Mouse (Mus musculus) kidney, adult 9 months (tissue): Measurements from ENCODE around the gene Gdf11.

ENCODE experiments used
- DNase-seq: peaks from one replicate; pipeline ENCODE4 v3.0.0; 2022

The Gdf11 gene

DNA sequence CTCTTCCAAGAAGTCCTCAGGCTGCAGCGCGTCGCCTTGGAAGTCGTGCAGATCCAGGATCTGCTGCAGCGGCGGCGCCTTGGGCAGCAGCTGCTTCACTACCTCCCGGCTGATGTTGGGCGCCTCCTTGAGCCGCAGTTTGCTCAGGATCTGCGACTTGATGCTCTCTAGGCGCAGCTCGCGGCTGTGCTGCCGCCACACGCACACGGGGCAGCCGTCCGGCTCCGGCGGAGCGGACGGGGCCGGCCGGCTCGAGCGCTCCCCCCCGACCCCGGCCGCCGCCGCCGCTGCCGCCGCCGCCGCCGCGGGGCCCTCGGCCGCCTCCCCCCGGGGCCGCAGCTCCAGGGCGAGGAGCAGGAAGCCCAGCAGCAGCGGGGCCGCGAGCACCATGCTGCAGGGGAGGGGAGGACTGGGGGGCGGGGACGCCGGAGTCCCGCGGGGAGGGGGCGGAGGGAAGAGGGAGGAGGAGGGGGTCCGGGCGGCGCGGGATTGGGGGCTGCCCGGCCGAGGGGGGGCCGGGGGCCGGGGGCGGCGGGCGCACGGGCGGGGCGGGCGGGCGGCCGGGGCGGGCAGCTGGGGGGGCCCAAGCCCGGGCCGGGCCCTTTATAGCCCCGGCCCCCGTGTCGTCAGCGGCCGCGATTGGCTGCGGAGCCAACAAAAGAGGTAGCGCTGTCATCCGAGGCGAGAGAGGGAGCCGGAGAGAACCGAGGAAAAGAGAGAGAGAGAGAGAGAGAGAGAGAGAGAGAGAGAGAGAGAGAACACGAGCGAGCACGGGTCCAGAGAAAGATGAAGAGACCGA lies at the start of gene Gdf11:
TSS of gene Gdf11 (minus strand) at position 423 of the 799 bp plus-strand sequence.
- no peak for DNase-seq

DNA sequence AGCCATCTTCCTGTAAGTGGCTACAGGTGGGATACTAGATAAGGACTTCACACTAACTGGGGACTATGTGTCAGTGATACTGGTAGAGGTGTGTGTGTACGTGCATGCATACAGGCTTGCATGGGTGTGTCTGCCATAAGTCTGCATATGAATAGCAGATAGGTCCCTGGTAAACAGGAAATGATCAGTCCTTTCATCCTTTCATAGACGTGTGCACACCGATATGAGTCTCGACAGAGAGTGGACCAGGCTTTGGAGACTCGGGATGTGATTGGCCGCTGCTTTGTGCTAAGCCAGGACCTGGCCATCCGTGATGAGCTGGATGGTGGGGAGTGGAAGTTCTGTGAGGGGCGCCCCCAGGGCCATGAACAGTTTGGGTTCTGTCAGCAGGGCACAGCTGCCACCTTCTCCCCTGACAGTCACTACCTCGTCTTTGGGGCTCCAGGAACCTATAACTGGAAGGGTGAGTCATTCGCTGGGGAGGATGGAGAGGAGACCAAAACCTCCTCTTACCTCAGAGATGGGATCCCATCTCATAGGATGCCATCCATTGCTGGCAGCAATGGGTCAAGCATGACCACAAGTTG lies 49.0 kb upstream of the Gdf11 start:
- DNase-seq, result no peak

DNA sequence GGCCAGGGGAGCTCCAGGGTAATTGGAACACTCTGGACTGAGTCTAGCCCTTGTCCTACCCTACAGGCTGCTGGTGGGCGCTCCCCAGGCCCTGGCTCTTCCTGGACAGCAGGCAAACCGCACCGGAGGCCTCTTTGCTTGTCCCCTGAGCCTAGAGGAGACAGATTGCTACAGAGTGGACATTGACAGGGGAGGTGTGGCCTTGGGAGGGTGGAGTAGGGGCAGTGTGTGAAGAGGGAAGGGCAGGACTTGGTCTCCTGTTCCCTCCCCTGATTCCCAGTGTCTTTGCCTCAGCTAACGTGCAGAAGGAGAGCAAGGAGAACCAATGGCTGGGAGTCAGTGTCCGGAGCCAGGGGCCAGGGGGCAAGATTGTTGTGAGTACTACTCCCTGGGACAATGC lies 47.5 kb upstream of the Gdf11 start:
- peak; percentile 69 for DNase-seq

DNA sequence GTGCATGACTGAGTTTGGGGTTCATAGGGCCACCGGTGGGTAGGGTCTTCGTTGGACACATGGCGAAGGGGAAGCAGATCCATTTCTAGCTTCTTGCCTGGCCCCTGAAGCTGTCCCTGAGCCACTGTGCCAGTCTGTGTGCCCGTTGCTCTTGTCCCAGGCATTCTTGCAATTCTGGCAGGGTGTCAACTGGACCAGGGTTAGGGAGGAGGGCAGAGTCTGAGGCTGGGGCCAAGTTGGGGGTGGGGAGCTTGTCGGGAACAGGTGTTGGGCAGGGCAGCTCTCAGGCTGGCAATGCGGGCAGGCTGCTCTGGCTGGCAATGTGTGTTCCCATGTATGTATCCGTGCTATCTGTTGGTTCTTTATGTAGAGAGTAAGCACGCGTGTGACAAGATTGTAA lies 46.9 kb upstream of the Gdf11 start:
- peak; percentile 95 for DNase-seq

DNA sequence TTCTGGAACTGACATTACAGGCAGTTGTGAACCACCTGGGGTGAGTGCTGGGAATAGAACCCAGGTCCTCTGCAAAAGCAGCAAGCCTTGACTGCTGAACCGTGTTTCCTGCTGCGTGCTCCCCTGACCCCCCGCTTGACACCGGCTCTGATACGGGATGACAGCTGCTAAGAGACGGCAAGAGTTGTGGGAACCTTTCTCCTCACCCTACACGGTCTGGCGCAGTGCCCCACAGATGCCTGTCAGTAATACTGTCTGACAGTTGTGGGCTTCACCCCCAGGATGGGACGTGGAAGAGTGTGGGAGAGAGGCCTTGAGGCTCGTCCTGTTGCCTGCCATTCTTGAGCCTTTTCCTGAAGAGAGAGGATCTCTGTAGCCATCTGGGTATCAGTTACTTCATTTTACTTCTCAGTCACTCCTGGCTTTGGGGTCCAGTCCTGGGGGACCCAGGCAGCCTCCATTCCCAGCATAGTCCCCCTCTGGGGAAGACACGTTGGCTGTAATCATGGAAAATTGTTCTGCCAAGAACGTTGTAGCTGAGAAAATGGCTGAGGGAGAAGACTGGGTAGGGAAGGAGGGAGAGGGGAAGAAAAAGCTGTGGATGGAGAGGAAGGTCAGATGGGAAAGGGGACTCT lies 46.4 kb upstream of the Gdf11 start:
- no peak for DNase-seq

DNA sequence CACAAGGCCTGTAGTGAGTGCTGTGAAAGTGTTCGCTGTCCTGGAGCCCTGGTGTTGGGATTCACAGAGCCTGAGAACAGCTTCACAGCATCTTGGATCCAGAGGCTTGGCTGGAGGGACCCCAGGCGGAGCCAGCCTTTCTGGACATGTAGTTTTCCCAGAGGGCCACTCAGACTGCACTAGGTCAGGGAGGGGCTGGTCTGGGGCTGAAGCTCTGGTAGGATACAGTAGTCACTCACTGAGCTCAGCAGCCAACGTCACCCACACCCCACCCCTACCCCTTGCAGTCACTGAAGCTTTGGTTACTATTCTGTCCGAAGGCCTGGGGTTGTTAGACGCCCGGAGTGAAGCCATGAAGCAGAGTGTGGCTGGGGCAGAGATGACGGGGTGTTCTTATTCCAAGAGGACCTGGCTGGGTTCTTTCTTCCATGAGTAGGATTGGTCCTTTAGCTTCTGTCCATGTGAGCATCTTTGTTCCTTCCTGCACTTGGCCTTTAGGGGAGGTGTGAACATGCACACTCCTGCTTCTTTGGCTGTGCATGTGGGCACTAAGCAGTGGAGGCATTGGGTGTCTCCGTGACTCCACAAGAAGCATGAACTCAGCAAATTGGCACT lies 44.4 kb upstream of the Gdf11 start:
- DNase-seq, result no peak

DNA sequence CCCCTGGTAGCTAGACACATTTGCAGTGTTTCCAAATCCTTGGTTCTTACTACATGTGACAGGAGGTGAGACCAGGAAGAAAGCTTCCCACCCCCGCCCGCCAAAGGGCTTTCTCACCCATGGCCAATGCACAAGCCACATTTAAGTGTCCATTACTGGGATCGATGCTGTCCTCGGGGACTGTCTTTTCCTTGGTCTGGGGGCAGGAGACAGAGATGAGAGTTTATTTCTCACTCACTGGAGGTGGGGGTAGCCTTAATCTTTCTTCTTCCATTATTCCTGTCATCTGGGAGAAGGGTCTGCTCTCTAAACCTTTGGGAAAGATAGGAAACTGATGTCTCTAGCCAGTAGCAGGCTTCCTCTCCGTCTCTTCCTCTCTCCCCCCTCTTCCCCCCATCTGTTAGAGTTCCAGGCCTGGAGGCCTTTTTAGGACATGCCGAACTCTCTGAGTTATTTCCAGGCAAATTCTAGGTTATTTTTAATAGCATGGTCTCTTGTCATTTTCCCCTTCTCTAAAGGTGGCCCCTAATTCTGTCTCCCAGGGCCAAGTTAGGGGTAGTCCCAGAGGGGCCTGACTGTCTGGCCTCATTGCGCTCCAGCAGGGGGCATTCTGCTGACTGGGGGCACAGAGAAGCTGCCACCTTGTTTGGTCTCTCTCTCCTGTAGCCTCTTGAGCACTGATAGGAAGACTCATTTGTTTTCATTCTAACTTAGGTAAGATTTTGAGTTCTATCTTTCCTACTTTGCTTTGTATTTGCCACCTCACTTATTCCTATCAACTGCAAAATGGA lies 43.7 kb upstream of the Gdf11 start:
- no peak for DNase-seq

DNA sequence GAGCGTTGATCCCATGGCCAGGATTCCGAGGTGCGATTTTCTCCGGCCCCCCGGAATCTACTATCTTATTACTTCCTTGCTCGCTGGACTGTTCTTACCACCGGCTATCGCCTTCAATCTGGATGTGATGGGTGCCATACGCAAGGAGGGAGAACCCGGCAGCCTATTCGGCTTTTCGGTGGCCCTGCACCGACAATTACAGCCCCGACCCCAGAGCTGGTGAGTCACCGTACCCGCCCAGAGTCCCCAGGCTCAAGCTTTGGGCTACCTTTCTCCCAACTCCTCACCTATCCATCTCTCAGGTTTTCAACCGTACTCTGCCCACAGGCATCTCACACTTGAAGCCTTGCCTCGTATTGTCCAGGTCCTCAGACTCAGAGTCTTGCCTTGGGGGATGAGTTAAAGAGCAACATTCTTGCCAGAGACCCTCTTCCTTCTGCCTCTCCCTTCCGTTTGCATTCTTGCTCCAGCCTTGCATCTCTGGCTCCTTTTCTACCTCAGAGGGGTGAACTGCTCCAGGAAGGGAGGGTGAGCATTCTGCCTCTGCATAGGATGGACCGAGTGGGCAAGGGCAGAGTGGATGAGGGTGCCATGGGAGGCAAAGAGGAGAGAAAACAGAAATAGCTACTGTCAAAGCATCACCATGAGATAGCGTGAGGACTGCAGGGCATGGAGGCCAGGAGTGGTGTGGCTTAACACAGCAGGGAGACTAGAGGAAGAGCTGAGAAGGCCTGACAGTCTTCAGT lies 42.6 kb upstream of the Gdf11 start:
- DNase-seq, result no peak

DNA sequence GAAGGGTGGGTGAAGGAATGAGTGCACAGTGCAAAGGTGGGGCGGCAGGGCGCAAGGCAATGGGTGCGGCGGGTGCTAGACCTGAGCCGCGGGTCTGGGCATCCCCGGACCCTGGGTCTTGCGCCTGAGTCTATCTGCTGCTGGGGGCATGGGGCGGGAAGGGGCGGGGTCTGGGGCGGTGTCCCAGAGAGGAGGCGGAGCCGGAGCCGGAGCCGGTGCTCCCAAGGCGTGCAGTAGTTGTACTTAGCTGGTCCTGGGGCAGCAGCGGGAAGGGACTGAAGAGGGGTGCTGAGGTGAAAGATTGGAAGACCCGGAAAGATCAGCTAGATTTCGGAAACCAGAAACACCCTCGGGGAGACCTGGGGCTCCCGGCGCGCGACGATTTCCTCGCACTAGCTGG lies 42.1 kb upstream of the Gdf11 start, which contains the start of gene Itga7:
TSS of gene Itga7 (plus strand) at position 245 of the 400 bp plus-strand sequence.
- no peak for DNase-seq

DNA sequence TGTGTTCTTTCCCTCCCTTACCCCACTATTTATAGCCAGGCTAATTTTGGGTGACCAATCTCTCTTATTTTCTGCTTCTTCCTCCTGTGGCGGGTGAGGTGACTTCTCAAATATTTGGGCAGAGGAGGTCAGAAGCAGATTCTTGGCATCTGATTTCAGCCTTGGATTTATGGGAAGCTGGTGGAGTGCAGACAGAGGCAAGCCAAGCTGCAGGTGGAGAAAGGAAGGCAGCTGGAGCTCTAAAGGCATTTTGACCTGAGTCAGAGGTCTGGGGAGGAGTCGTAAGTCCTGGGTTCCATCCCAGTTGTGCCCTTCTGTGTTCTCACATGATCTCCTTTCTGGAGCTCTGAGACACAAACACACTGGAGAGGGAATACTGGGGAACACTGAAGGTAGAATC lies 39.9 kb upstream of the Gdf11 start:
- DNase-seq, result no peak

DNA sequence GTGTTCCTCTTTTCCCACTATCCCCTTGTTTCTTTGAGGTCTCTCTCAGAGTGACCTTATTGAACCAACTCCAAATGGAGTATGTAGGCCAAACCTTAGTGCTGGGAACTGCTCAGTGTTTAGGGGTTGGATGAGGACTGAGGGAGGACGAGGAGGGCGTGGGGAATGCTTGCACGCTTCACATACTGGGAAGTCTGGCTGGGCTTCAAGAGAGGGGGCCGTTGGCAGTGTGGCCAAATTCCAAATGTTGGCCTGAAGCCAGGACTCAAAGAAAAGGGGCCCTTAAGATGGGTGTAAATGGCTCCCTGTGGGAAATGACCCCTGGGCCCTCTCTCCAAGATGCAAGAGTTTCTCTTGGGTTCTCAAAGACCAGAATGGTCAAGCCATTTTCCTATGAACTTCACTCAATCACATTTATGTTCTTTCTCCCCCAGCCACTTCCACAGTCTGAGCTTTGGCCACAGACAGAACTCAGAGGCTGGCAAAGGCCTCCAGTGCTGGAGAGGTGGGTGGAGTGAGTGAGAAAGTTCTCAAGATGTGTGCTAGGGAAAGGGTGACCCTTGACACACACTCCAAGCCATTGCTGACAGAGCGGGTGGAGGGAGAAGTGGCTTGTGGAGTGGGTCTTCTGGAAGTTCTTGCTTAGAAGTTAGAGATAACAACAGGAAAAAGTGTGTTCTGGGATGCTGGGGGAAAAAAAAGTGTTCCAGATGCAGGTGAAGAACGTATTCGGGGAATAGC lies 38.3 kb upstream of the Gdf11 start:
- DNase-seq, result peak; percentile 50

DNA sequence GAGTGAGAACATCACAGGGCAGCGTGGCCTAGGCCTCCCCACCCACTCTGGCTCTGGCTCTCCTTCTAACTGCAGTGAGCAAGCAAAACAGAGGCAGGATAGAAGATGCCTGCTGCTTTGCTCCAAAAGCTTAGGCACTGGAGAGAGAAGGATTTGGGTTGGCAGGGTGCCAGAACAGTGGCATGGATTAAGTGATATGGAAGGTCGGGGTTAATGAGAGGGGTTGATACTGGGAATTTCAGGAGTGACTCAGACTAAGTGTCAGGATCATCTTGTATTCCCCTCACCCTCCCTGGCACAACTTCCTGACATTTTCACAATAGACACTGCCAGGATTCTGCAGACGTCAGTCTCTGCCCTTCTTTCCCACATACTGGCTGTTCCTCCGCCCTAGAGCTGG lies 36.8 kb upstream of the Gdf11 start:
- no peak for DNase-seq

DNA sequence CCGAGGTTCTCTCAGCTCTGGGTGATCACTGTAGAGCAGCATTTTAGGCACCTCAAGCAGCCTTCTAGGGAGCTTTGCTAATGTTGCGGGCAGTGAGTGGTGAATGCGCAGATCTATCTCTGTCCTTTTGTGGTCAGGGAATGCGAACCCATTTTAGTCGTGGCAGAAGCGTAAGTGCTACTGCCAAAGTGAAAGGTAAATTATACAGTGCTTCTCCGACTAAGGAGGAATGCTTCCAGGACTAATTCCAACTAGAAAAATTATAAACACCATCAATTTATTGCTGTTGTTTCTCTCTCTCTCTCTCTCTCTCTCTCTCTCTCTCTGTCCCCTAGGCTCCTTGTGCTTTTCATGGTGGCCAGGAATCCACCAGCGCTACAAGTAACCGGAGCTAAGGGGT lies 32.4 kb upstream of the Gdf11 start, which contains the start of gene Bloc1s1:
TSS of gene Bloc1s1 (minus strand) at position 101 of the 400 bp plus-strand sequence.
- no peak for DNase-seq

DNA sequence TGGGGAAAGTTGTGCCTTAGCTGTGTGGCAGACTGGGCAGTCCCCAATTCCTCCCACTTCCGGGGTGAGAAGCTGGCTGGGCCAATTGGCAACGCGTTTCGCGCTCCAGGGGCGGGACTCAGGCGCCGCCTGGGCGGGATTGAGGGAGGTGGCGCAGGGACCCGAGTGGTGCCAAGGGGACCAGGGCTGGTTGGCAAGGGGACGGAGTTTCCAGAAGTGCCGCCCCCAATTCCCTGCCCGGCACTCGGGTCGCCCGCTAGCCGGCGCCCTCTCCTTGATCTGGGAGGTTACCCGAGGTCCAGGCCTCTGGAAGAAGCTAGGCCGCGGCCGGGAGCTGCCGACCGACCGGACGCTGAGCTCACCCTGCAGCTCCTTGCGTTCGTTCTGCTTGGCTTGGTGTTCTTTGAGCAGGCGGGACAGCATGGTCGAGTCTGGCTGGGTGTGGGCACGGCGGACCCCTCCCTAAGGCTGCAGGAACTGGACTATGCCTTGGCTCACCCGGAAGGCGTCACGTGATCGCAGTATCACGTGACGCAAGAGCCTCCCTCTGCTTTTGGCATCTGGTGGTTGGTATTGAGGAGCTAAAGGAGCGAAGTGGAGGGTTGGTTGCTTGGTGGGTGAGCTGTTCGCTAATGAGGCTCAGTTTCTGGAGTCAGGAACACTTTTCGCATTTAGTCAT lies 31.6 kb upstream of the Gdf11 start:
- DNase-seq, result peak; percentile 98

DNA sequence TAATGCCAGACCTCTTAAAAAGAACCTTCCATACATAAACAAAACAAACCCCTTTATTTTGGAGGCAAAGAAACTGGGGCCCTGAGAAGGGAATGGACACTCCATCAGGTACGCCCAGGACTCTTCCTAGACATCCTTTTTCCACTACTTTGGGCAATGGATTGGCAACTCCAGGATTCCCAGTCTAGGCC lies 31.2 kb upstream of the Gdf11 start, which contains the start of gene Rdh5:
TSS of gene Rdh5 (minus strand) at position 67 of the 191 bp plus-strand sequence.
- DNase-seq, result no peak

DNA sequence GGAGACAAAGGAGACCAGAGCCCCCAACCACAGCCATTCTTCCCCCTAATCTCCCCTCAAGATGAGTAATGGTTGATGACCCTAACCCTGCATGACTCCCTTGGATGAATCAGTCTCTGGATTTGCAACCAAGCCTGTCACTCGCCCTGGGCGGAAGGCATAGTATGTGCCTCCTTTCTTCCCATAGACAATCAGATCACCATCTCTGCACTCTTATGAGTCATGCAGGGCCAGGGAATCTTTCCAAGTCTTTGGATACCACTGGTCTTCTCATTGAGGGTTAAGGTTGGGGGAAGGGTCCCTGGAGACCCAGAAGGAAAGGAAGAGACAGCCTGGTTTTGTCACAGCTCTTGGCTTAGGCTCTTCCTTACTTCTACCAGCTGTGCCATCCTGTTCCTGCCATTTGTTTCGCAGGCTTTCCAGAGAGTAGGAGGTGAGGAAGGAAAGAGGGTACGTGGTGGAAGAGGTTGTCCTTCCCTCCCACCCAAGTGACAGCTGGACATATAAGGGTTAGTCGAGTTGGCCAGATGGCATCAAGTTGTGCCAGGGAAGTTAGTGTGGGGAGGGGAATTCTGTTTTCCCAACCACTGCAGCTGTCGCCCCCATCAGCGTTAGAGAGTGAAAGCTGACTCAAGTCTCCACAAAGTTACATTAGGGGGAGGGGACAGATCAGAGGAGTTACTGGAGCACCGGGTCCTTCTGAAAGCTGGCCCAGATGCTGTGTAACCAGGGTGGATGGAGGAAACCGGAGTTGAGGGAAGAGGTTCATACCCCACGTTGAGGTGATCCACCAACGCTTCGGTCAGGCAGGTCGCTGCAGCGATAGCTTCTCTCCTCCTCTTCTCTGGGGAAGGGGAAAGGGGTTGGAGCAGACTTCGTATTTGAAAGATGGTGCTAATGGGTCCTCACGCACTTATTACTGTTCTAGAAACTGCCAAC lies 30.6 kb upstream of the Gdf11 start:
- DNase-seq, result peak; percentile 37

DNA sequence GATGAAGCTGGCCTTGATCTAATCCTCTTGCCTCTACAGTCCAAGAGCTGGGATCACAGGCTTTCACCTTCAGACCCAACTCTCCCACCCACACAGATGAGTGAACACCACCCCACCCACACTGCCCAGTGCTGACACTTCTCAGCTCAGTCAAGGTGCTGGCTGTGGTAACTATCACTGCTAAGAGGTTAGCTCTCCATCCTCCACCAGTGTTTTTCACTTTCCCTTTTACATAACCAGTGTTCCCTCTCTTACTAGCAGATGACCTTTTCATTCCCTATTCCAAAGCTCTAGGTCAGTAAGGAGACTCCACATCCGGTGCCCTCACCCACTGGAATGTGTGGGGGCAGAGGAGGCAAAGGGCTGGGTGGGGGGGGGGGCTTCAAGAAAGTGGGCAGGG lies 29.7 kb upstream of the Gdf11 start:
- DNase-seq, result peak; percentile 57

DNA sequence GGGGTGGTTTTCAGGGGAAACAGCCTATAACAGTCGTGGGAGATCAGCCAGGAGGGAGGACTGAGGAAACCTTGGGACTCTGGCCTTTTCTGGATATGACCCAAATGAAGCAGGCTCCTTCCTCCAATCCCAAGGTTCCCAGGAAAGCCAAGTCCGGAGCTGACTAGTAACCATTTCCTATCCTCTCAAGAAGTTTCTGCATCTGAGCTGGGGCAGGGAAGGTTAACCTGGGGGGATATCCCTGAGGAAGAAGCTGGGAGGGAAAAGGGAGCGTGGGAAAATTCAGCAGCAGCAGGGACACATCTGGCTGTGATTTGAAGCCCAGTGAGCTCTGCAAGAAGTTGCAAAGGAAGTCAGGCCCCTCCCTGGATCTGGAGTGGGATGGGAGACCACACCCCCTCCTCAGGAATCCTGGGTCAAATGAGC lies 29.2 kb upstream of the Gdf11 start:
- peak; percentile 82 for DNase-seq

DNA sequence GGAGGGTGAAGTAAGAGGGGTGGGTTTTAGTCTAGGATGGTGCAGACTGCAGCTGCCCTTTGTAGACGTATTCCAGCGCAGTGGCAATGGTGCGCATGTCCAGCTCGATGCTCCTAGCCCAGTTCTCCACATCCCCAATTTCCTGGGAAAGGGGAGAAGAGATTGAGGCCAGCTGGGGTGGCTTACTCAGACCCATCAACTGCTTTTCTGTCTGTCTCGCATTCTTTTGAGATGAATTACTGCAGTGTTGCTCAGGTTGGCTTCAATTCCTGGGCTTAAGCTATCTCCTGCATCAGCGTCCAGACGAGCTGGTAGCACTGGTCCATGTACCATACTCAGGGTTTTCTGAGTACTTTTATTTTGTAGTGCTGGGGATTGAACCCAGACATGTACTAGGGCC lies 28.4 kb upstream of the Gdf11 start:
- no peak for DNase-seq

DNA sequence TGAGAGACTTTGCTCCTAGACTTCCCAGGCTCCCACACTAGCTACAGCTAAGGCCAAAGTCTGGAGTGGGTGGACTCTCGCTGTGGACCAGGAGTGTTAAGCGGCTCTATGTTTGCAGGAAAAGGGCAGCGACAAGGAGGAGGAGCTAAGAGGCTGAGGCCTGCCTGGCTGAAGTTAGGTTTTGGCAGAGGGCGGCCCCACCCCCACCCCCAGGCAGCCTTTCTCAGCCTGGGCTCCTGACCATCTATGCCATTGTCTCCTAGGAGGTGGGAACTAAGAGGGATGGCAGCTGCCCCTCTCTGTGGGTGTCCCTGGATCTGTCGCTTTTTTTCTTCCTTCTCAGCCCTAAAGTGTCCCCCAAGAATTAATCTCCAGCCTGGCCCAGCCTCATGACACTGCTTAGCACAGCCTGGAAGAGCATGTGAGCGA lies 27.7 kb upstream of the Gdf11 start:
- DNase-seq, result peak; percentile 93
